Mouse (Mus musculus) forebrain, embryonic 12.5 days (tissue): Measurements from ENCODE around the gene Serpinf1. TPM values are rescaled to one million over a fixed set of nuclear protein-coding genes. Genes with fewer than 3 reads are reported as not detected.

ENCODE experiments used
- ATAC-seq: fragments of 200-750 bp; cut with Nextera tagmentation; 2 replicates; pipeline ENCODE4 v1.8.0; 2017; ENCODE audit warnings: moderate TSS enrichment; ENCODE audit not compliant: low FRiP score
- H3K27ac ChIP-seq: fragments of 300-500 bp; sonication (generic); 2 replicates; pipeline ENCODE4 v1.5.1; 2016; ENCODE audit warnings: mild to moderate bottlenecking
- H3K27me3 ChIP-seq: fragments of 300-500 bp; sonication (generic); 2 replicates; pipeline ENCODE4 v1.6.1; 2016; ENCODE audit warnings: mild to moderate bottlenecking
- H3K36me3 ChIP-seq: fragments of 300-500 bp; sonication (generic); replicated peaks from 2 replicates; pipeline ENCODE4 v1.6.1; 2016; ENCODE audit warnings: mild to moderate bottlenecking
- H3K4me1 ChIP-seq: fragments of 300-500 bp; sonication (generic); 2 replicates; pipeline ENCODE4 v1.6.1; 2016
- H3K4me2 ChIP-seq: fragments of 300-500 bp; sonication (generic); 2 replicates; pipeline ENCODE4 v1.6.1; 2016; ENCODE audit warnings: mild to moderate bottlenecking, moderate library complexity
- H3K4me3 ChIP-seq: fragments of 300-500 bp; sonication (generic); replicated peaks from 2 replicates; pipeline ENCODE4 v1.5.1; 2016; ENCODE audit warnings: mild to moderate bottlenecking
- H3K9ac ChIP-seq: fragments of 300-500 bp; sonication (generic); 2 replicates; pipeline ENCODE4 v1.6.1; 2016; ENCODE audit warnings: mild to moderate bottlenecking
- H3K9me3 ChIP-seq: fragments of 300-500 bp; sonication (generic); 2 replicates; pipeline ENCODE4 v1.6.1; 2016
- WGBS: fragments of 180-500 bp; shearing (Covaris S2); methylation state at CpG from one replicate; pipeline ENCODE4 v1.1.7; 2016; 5-methylcytosine and 5-hydroxymethylcytosine counted together
- polyA plus RNA-seq: library from polyadenylated mRNA; unstranded; fragments of >200 nt; fragmentation: Nextera tagmentation; extraction: Ambion mirVana; gene quantifications from 2 replicates; pipeline ENCODE4 v1.2.1, GENCODE M21; 2016

Serpinf1 gene
- polyA plus RNA-seq, 1 experiment from 2014 or later = 44.7 TPM

DNA sequence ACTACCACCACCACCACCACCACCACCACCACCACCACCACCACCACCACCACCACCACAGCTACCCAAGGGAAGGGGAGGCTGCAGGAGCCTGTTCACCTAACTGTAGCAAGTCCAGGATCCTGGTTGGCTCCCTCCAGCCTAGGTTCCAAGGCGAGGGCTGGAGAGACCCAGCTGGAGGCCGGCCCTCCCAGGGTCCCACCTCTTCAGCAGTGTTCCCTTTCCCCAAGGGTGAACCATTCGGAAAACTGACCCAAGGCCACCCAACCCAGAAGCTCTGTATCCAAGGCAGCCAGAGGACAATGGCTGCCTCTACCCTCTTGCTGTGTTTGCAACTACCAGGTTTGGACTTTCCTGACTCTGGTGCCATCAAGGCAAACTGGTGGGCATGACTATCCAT lies 17.4 kb upstream of the Serpinf1 start:
- H3K36me3 ChIP-seq = peaks cover 7% of the 10 kb centered on the region
- no peaks in the 10 kb centered on the region for H3K27me3 ChIP-seq
- H3K4me1 ChIP-seq = no peaks in the 10 kb centered on the region
- no peak for ATAC-seq
- H3K4me3 ChIP-seq = no peak overlapping the region
- no peak overlapping the region for H3K9ac ChIP-seq
- WGBS = 91% methylated on average over 3 of the region's 3 CpGs
- no peak overlapping the region for H3K4me2 ChIP-seq
- no peak overlapping the region for H3K27ac ChIP-seq
- no peaks in the 10 kb centered on the region for H3K9me3 ChIP-seq

DNA sequence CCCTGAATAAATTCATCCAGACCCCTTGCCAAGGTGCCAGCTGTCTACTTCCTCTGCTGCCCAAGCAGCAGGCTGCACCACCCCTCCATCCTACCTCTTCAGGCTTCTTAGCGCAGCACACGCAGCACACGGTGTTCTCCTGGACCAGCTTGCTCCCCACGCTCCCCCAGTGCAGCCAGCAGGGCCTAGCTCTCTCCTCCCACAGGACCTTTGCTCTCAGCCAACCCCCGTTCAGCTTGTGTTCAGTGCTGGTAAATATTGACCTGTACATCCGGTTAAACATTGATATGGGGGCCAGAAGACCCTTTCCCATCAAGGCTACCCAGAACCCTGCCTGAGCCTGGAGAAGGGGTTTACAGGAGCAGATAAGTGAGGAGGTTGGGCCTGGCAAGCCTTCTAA lies 16.9 kb upstream of the Serpinf1 start, which contains the start of gene Serpinf2:
Gene Serpinf2, minus strand, starts transcription at position 229 of the 400 bp plus-strand sequence.
- 93% methylated on average over 6 of the region's 6 CpGs for WGBS

DNA sequence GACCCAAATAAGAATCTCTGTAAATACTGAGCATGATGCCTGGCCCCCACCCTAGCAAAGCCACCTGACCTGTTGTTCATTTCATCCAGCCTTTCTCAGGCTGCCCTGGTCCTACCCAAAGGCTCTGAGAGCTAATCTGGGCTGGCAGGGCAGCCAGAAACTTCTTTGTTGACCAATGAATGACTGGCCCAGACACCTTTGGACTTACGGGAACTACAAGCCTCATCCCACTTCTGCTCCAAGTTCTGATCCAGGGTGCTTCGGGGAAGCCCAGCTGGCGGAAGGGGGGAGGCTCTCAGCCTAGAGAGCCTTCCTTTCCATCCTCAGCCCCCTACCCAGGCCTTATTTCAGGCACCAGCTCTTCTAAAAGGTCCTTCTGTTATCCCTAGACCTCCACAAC lies 16.3 kb upstream of the Serpinf1 start:
- Histone ChIP-seq H3K4me3 (no peak overlapping the region), H3K36me3 (peaks cover 3% of the 10 kb centered on the region), H3K9me3 (peaks cover 5% of the 10 kb centered on the region; the same call in 1 of the 2 replicates), H3K27ac (no peak overlapping the region), H3K4me2 (no peak overlapping the region), H3K27me3 (no peaks in the 10 kb centered on the region), H3K4me1 (no peaks in the 10 kb centered on the region), H3K9ac (no peak overlapping the region)
- ATAC-seq = no peak
- WGBS = 91% methylated on average over 3 of the region's 3 CpGs

More for the DNA sequence above, 16.9 kb upstream of the Serpinf1 start, which contains the start of gene Serpinf2:
- no peak within 1 kb of the TSS for H3K4me2 ChIP-seq
- H3K9ac ChIP-seq = no peak within 1 kb of the TSS
- H3K27me3 ChIP-seq = no peaks in the 10 kb centered on the region
- H3K4me1 ChIP-seq = no peaks in the 10 kb centered on the region
- H3K9me3 ChIP-seq = peaks cover 1% of the 10 kb centered on the region; the same call in 1 of the 2 replicates
- no peak within 1 kb of the TSS for H3K4me3 ChIP-seq
- no peak within 1 kb of the TSS for H3K27ac ChIP-seq
- no peak for ATAC-seq
- peaks cover 3% of the 10 kb centered on the region for H3K36me3 ChIP-seq

DNA sequence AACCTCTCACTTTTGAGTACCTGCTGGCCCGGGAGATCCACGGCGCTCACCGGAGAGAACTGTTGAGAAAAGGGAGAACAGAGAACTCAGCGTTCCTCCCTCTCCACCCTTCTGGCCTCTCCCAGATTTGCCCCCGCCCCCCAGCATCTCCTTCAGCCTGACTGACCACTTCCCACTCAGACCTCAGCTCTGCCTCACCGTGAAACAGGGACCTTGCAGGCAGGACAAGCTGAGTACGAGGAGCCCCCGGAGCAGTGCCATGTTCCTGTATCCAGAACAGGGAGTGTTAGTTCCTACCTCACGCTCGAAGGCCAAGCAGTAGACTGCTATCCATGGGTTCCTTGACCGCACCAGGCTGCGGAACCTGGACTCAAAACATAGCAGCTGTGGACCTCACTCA lies 15.7 kb upstream of the Serpinf1 start:
- Histone ChIP-seq H3K9ac (no peak overlapping the region), H3K4me1 (no peaks in the 10 kb centered on the region), H3K27me3 (no peaks in the 10 kb centered on the region), H3K9me3 (peaks cover 5% of the 10 kb centered on the region; the same call in 1 of the 2 replicates), H3K4me2 (no peak overlapping the region), H3K36me3 (peaks cover 3% of the 10 kb centered on the region), H3K4me3 (no peak overlapping the region), H3K27ac (no peak overlapping the region)
- WGBS = 83% methylated on average over 13 of the region's 13 CpGs
- ATAC-seq = no peak

DNA sequence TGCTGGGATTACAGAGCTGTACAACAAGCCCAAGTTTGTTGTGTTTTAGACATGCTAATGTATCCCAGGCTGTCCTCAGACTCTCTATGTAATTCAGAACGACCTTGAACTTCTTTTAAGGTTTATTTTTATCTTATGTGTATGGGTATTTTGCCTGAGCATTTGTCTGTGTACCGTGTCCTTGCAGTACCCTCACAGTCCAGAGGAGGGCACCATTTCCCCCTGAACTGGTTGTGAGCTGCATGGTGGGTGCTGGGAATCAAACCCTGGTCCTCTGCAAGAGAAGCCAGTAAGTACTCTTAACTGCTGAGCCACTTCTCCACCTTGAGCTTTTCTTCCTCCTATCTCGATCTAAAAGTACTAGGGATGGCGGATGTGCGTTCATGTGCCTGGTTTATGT lies 11.6 kb upstream of the Serpinf1 start:
- Histone ChIP-seq H3K9me3 (peaks cover 5% of the 10 kb centered on the region; the same call in 1 of the 2 replicates), H3K4me3 (no peak overlapping the region), H3K4me1 (no peaks in the 10 kb centered on the region), H3K4me2 (no peak overlapping the region), H3K36me3 (no peaks in the 10 kb centered on the region), H3K27ac (no peak overlapping the region), H3K9ac (no peak overlapping the region), H3K27me3 (no peaks in the 10 kb centered on the region)
- 89% methylated on average over 5 of the region's 5 CpGs for WGBS
- ATAC-seq = no peak

DNA sequence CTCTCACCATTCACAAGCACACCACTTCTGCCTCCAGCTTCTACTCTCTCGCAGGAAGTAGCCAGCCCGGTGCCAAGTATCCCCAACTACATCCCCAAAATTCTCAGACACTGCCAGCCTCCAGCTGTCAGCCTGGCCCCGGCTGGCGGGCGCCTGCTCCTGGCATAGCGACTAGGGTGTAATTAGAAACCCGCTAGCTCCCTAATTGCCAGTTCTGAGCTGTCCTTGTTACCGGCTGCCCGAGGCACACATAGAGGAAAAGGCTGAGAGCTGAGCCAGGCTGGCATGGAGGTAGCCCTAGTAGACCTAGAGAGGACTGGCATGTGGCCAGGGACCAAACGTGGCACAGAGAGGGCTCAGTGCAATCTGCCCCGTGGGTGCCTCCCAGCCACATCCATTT lies 8.8 kb upstream of the Serpinf1 start:
- Histone ChIP-seq H3K4me2 (no peak overlapping the region), H3K4me3 (no peak overlapping the region), H3K9me3 (peaks cover 5% of the 10 kb centered on the region; the same call in 1 of the 2 replicates), H3K27me3 (no peaks in the 10 kb centered on the region), H3K4me1 (no peaks in the 10 kb centered on the region), H3K27ac (no peak overlapping the region), H3K36me3 (no peaks in the 10 kb centered on the region), H3K9ac (no peak overlapping the region)
- 74% methylated on average over 11 of the region's 11 CpGs for WGBS
- ATAC-seq = peak; percentile 39; the same call in 1 of the 2 replicates

DNA sequence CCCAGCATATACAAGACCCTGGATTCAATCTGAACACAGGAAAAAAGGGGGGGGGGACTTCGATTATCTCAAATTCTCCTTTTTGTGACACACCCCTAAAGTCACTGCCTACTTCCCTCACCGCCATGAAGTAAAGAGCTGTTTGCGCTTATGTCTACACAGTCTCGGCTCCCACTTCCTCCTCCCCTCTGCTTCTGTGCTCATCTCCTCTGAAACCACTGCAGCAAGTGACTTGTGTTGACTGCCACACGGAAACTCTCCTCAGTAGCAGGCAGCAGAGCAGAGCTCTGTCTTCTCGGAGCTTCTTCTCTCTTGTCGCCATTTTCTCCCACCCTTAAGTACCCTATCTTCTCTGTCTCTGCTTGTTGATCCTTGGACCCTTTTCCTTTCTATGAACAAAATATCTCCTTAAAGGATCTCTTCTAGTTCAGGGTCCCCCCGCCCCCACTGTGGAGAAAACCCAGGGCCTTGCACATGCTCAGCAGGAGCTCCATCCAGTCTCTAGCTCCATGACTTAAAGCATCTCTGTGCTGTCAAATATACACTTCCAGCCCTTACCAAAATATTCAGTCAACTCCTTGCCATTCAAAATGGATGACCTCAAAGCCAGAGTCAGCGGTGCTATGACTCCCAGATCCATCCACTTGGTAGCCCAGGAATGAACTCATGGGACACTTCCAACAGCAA lies 6.7 kb upstream of the Serpinf1 start:
- Histone ChIP-seq H3K36me3 (no peaks in the 10 kb centered on the region), H3K4me2 (no peak overlapping the region), H3K27ac (no peak overlapping the region), H3K27me3 (no peaks in the 10 kb centered on the region), H3K4me1 (no peaks in the 10 kb centered on the region), H3K9ac (no peak overlapping the region), H3K4me3 (no peak overlapping the region), H3K9me3 (peaks cover 1% of the 10 kb centered on the region; the same call in 1 of the 2 replicates)
- no peak for ATAC-seq
- WGBS = 90% methylated on average over 9 of the region's 9 CpGs

DNA sequence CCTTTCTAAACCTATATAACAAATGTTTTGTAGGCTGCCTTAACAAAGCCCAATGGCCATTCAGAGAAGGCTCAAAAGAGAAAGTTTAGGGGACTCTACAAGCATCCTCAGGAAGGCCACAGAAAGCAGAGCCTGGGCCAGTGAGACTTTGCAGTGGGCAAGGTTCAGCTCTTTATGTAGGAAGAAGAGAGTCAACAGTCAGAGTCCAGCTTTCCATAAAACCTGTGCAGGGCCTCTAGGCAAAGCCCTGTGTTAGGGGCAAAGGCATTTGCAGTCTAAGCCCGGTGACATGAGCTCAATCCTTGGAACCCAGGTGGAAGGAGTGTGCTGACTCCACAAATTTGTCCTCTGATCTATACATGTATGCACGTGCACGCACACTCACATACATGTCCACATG lies 2.0 kb upstream of the Serpinf1 start:
- no peak overlapping the region for H3K4me2 ChIP-seq
- no peaks in the 10 kb centered on the region for H3K9me3 ChIP-seq
- no peak for ATAC-seq
- H3K4me1 ChIP-seq = peaks cover 5% of the 10 kb centered on the region
- no peaks in the 10 kb centered on the region for H3K27me3 ChIP-seq
- H3K4me3 ChIP-seq = no peak overlapping the region
- H3K36me3 ChIP-seq = no peaks in the 10 kb centered on the region
- no peak overlapping the region for H3K9ac ChIP-seq
- no peak overlapping the region for H3K27ac ChIP-seq
- WGBS = 93% methylated on average over 3 of the region's 3 CpGs

DNA sequence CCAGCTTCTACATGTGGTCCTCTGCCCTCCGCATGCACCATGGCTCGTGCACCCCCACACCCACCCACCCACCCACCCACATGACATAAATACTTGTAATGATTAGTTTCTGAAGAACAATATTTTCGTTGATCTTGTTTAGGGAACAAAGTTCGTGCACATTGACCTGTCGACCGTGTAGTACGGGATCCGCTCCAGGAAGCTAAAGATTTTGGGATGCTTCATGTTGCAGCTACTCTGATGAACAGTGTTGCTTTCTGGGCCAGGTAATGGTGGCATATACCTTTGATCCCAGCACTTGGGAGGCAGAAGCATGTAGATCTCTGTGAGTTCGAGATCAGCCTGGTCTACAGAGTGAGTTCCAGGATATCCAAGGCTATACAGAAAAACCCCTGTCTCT lies 1.5 kb upstream of the Serpinf1 start:
- Histone ChIP-seq H3K9ac (no peak overlapping the region), H3K27ac (no peak overlapping the region), H3K9me3 (no peaks in the 10 kb centered on the region), H3K4me1 (peaks cover 5% of the 10 kb centered on the region), H3K4me3 (no peak overlapping the region), H3K27me3 (no peaks in the 10 kb centered on the region), H3K4me2 (no peak overlapping the region), H3K36me3 (no peaks in the 10 kb centered on the region)
- 90% methylated on average over 9 of the region's 9 CpGs for WGBS
- no peak for ATAC-seq

DNA sequence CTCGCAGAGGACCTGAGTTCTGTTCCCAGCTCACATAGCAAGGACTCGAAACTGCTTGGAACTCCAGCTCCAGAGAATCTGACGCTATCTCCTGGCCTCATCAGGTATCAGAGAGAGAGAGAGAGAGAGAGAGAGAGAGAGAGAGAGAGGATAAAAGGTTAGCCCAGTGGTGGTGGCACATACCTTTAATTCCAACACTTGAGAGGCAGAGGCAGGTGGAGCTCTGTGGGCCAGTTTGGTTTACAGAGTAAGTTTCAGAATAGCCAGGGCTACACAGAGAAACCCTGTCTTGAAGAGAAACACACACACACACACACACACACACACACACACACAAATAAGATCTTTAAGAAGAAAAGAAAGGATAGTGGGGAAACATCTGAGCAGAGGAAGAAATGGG lies 590 bp upstream of the Serpinf1 start:
- H3K9ac ChIP-seq = no peak overlapping the region
- H3K4me3 ChIP-seq = no peak overlapping the region
- no peaks in the 10 kb centered on the region for H3K9me3 ChIP-seq
- H3K27me3 ChIP-seq = no peaks in the 10 kb centered on the region
- H3K36me3 ChIP-seq = no peaks in the 10 kb centered on the region
- H3K4me1 ChIP-seq = peaks cover 5% of the 10 kb centered on the region
- H3K4me2 ChIP-seq = no peak overlapping the region
- no peak for ATAC-seq
- WGBS = 80% methylated on average over 3 of the region's 3 CpGs
- no peak overlapping the region for H3K27ac ChIP-seq

DNA sequence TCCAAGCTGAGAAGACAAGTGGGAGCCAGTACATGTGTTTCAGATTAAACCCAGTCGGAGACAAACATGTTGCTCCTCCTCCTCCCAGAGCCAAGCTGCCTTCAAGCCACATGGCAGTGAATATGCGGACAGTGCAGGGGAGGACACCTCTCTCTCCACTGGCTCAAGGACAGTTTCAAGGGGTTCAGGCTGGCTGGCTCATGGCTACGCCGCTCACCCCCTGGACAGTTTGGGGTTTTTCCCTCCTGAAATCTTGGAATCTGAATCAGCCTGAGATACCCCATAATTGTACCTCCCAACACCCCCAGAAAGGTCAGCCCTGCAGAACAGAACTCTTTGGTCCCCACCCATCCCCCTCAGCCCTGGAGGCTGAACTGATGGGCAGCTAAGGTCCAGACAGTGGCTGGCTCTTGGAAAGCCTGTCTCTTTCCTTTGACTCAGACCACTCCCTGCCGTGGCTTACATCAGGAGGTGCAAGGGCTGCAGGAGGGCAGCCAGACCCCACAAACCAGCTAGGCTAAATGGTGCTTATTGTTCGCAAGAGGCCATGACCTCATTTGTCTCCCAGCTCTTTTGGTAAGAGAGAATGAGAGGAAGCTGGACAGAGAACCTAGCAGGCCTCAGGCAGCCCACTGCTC lies 1.0 kb downstream of the Serpinf1 start:
- no peak for ATAC-seq
- no peaks in the 10 kb centered on the region for H3K9me3 ChIP-seq
- H3K36me3 ChIP-seq = no peaks in the 10 kb centered on the region
- H3K27me3 ChIP-seq = no peaks in the 10 kb centered on the region
- H3K4me3 ChIP-seq = peak overlapping the region; percentile 22
- peak overlapping the region; percentile 13; the same call in 1 of the 2 replicates for H3K9ac ChIP-seq
- H3K4me1 ChIP-seq = peaks cover 5% of the 10 kb centered on the region
- H3K27ac ChIP-seq = no peak overlapping the region
- peak overlapping the region; percentile 23 for H3K4me2 ChIP-seq
- WGBS = 44% methylated on average over 6 of the region's 6 CpGs

DNA sequence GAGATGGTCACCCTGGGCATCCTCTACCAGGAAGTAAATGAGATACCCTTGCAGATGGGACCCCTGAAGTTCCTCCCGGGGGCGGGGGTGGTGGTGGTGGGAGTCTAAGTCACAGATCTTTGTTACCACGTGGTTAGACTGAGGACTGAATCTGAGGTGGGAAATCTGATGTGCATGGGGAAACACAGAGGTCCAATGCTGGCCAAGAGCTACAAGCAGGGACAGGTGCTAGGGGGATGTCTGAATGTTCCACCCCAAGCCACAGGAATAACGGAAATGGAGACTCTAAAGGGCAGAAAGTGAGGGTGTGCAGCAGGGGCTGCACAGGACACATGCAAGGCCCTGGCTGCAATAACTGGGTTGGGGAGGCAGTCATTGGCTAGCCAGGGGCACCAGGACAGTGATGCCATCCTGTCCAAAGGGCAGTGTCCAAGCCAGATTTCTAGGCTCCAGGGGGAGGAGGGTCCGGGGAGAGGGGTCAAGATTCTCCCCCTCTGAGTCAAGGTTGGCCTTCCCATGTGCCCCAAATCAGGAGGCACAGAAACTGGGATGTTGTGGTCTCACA lies 1.6 kb downstream of the Serpinf1 start:
- Histone ChIP-seq H3K4me1 (peaks cover 5% of the 10 kb centered on the region), H3K27me3 (no peaks in the 10 kb centered on the region), H3K9me3 (no peaks in the 10 kb centered on the region), H3K9ac (no peak overlapping the region), H3K4me3 (no peak overlapping the region), H3K27ac (no peak overlapping the region), H3K4me2 (no peak overlapping the region), H3K36me3 (no peaks in the 10 kb centered on the region)
- no peak for ATAC-seq
- WGBS = 64% methylated on average over 5 of the region's 5 CpGs
